Mouse (Mus musculus) heart, embryonic 12.5 days (tissue): ENCODE results near the gene Park7. TPM values are rescaled to one million over a fixed set of nuclear protein-coding genes. Genes with fewer than 3 reads are reported as not detected.

Experiments
- polyA plus RNA-seq: library from polyadenylated mRNA; unstranded; fragments of >200 nt; fragmentation: Nextera tagmentation; extraction: Ambion mirVana; gene quantifications from 2 replicates; pipeline ENCODE4 v1.2.1, GENCODE M21; 2016

The Park7 gene
- polyA plus RNA-seq, 1 experiment from 2014 or later, result 306 TPM

Other genes starting within 250 kb of the Park7 start
- gene Errfi1, start 60.5 kb downstream of the Park7 start, polyA plus RNA-seq, result 14.0 and 16.5 TPM in 2 replicates
- 0.28 and 0.37 TPM in 2 replicates for gene Tnfrsf9, start 125 bp upstream of the Park7 start, polyA plus RNA-seq
- gene Uts2, start 82.7 kb upstream of the Park7 start, polyA plus RNA-seq, result not detected in 2 replicates
- gene Per3, start 130.2 kb upstream of the Park7 start, polyA plus RNA-seq, result 7.2 and 8.7 TPM in 2 replicates
- gene Vamp3, start 143.5 kb upstream of the Park7 start, polyA plus RNA-seq, result 100 and 109 TPM in 2 replicates
- not detected in 2 replicates for gene Gm13090, start 175.1 kb upstream of the Park7 start, polyA plus RNA-seq